Mouse (Mus musculus) C2C12 (cell line): ENCODE results near the gene Dis3.

Experiments
- CEBPB ChIP-seq: IDR thresholded peaks from one replicate; pipeline ENCODE4 v1.6.1; 2011; ENCODE audit warnings: low read depth, mild to moderate bottlenecking, control low read depth, moderate library complexity
- CTCF ChIP-seq: IDR thresholded peaks from one replicate; pipeline ENCODE4 v1.5.1; 2011; ENCODE audit not compliant: control insufficient read depth, insufficient read depth, insufficient read length
- FOSL1 ChIP-seq: IDR thresholded peaks from one replicate; pipeline ENCODE4 v1.8.0; 2011; ENCODE audit warnings: mild to moderate bottlenecking, low read length; ENCODE audit not compliant: poor library complexity, insufficient read depth, severe bottlenecking
- MAX ChIP-seq: IDR thresholded peaks from one replicate; pipeline ENCODE4 v1.6.1; 2011; ENCODE audit warnings: mild to moderate bottlenecking, control low read depth
- MYOD1 ChIP-seq: IDR thresholded peaks from one replicate; pipeline ENCODE4 v1.6.1; 2011; ENCODE audit warnings: low read depth; ENCODE audit not compliant: control insufficient read depth, insufficient read length
- MYOG ChIP-seq: IDR thresholded peaks from one replicate; pipeline ENCODE4 v1.6.1; 2011; ENCODE audit not compliant: control insufficient read depth, insufficient read length; ENCODE audit errors: extremely low read depth
- USF1 ChIP-seq: IDR thresholded peaks from one replicate; pipeline ENCODE4 v1.6.1; 2011; ENCODE audit warnings: low read depth, mild to moderate bottlenecking, control low read depth, moderate library complexity

- TF ChIP-seq USF1 (no peak), MAX (no peak), CTCF (no peak), FOSL1 (no peak), CEBPB (no peak), MYOG (no peak), MYOD1 (no peak)
Measured at GRCm38 (mm10) chr14:99044096-99044495, 55.5 kb downstream of the Dis3 start.
